Comparison of ENCODE assay signal across 16 mouse cellular contexts in genomic region chr8:12319755-12320455, GRCm38 (mm10). TPM values are rescaled to one million over a fixed set of nuclear protein-coding genes. Genes with fewer than 3 reads are reported as not detected.
A peak's percentile ranks its signal among the peaks of the same experiment; 100 is the strongest.
DNase-seq lines count a peak whose midpoint lies in the region; ATAC-seq and TF ChIP-seq lines count a peak whose summit lies in the region.
"Had no signal": no experiment of that assay in that cellular context is flagged by ENCODE, and none has a peak within 500 bp of the region (broad histone marks: within the 10 kb centered on the region; RNA-seq: fewer than 3 reads in every experiment).

No protein-coding gene starts in this region.

- H3K4me3 ChIP-seq in liver, postnatal 0 days (ENCODE audit: low read depth, low read length): no peak overlapping the region
- no peak overlapping the region for H3K4me3 ChIP-seq in forebrain, embryonic 15.5 days
- no peak overlapping the region for H3K4me3 ChIP-seq in neural tube, embryonic 15.5 days (replicated peaks)
- H3K4me3 ChIP-seq: embryonic facial prominence, embryonic 15.5 days had no signal

- TF ChIP-seq EP300 in liver, postnatal 0 days (IDR thresholded peaks at IDR 0.05; ENCODE audit: low read depth): no peak

- H3K27me3 ChIP-seq in liver, postnatal 0 days (ENCODE audit: insufficient read depth, low read length): peaks cover 8% of the 10 kb centered on the region; the same call in 1 of the 2 replicates
- H3K27me3 ChIP-seq in forebrain, embryonic 15.5 days: peaks cover 6% of the 10 kb centered on the region; the same call in 1 of the 2 replicates
- peaks cover 48% of the 10 kb centered on the region for H3K27me3 ChIP-seq in neural tube, embryonic 15.5 days (replicated peaks)

- no peak overlapping the region for H3K9ac ChIP-seq in liver, postnatal 0 days (replicated peaks)
- H3K9ac ChIP-seq in forebrain, embryonic 15.5 days (replicated peaks): no peak overlapping the region
- no peak overlapping the region for H3K9ac ChIP-seq in neural tube, embryonic 15.5 days (replicated peaks)
- H3K9ac ChIP-seq: embryonic facial prominence, embryonic 15.5 days; liver, embryonic 14.5 days had no signal

- TF ChIP-seq CTCF in liver, postnatal 0 days (IDR thresholded peaks at IDR 0.05; ENCODE audit: low read depth): no peak

- H3K27ac ChIP-seq in liver, postnatal 0 days (ENCODE audit: low read depth): no peak overlapping the region
- H3K27ac ChIP-seq in forebrain, embryonic 15.5 days (replicated peaks): peak overlapping the region; percentile 77
- H3K27ac ChIP-seq in neural tube, embryonic 15.5 days (replicated peaks): peak overlapping the region; percentile 60
- H3K27ac ChIP-seq: embryonic facial prominence, embryonic 15.5 days; liver, embryonic 14.5 days had no signal

- WGBS in liver, postnatal 0 days (ENCODE audit: insufficient replicate concordance): 74% methylated on average over 11 of the region's 11 CpGs
- 9% methylated on average over 11 of the region's 11 CpGs for WGBS in forebrain, embryonic 15.5 days
- 35% methylated on average over 11 of the region's 11 CpGs for WGBS in neural tube, embryonic 15.5 days

- H3K36me3 ChIP-seq in liver, postnatal 0 days (replicated peaks; ENCODE audit: insufficient read depth, low read length): no peaks in the 10 kb centered on the region
- H3K36me3 ChIP-seq in forebrain, embryonic 15.5 days: no peaks in the 10 kb centered on the region
- H3K36me3 ChIP-seq in neural tube, embryonic 15.5 days: no peaks in the 10 kb centered on the region
- H3K36me3 ChIP-seq: embryonic facial prominence, embryonic 15.5 days had no signal

- no peak overlapping the region for H3K4me2 ChIP-seq in liver, postnatal 0 days (ENCODE audit: low read depth, low read length)
- peak overlapping the region; percentile 19; the same call in 1 of the 2 replicates for H3K4me2 ChIP-seq in forebrain, embryonic 15.5 days (replicated peaks)
- H3K4me2 ChIP-seq in neural tube, embryonic 15.5 days: peak overlapping the region; percentile 15; the same call in 1 of the 2 replicates
- H3K4me2 ChIP-seq: embryonic facial prominence, embryonic 15.5 days had no signal

- H3K9me3 ChIP-seq in liver, postnatal 0 days (ENCODE audit: low read length): no peaks in the 10 kb centered on the region
- no peaks in the 10 kb centered on the region for H3K9me3 ChIP-seq in forebrain, embryonic 15.5 days
- H3K9me3 ChIP-seq in neural tube, embryonic 15.5 days (replicated peaks): no peaks in the 10 kb centered on the region
- H3K9me3 ChIP-seq: embryonic facial prominence, embryonic 15.5 days had no signal

- peak; percentile 9 for DNase-seq in liver
- no peak for DNase-seq in liver, postnatal 0 days
- peak; percentile 53 for DNase-seq in layer of hippocampus, adult 9-11 months
- no peak for DNase-seq in yolk sac, embryonic 10.5 days (ENCODE audit: low spot score)
- no peak for DNase-seq in ovary, postnatal 10 days (ENCODE audit: low spot score)
- DNase-seq: cerebellum, adult 18-20 months; gastrocnemius, postnatal 10 days; heart, postnatal 14 days; kidney, postnatal 10 days had no signal

- no peak for ATAC-seq in liver, postnatal 0 days
- ATAC-seq in forebrain, embryonic 15.5 days (replicated peaks): peak; percentile 82
- ATAC-seq in neural tube, embryonic 15.5 days (ENCODE audit: low FRiP score): peak; percentile 60; the same call in 1 of the 2 replicates
- ATAC-seq in erythroid progenitor cell, adult 5-6 weeks (replicated peaks; ENCODE audit: low FRiP score, poor library complexity, severe bottlenecking): no peak

- H3K4me1 ChIP-seq in liver, postnatal 0 days (ENCODE audit: insufficient read depth): no peaks in the 10 kb centered on the region
- H3K4me1 ChIP-seq in forebrain, embryonic 15.5 days: peaks cover 65% of the 10 kb centered on the region
- peaks cover 34% of the 10 kb centered on the region for H3K4me1 ChIP-seq in neural tube, embryonic 15.5 days

RNA-seq across cellular contexts. Expression of gene A230072I06Rik, which starts 41.3 kb away (rescaled TPM):
- polyA plus RNA-seq in liver, postnatal 0 days (2015; fragmentation: Nextera tagmentation; extraction: Ambion mirVana): not detected in 2 replicates
- 0.29 and 0.45 TPM in 2 replicates for polyA plus RNA-seq in forebrain, embryonic 15.5 days (2015; fragmentation: Nextera tagmentation; extraction: Ambion mirVana)
- polyA plus RNA-seq in neural tube, embryonic 15.5 days (2015; fragmentation: Nextera tagmentation; extraction: Ambion mirVana): not detected in 2 replicates
- total RNA-seq in erythroid progenitor cell, adult 5-6 weeks (2015; ENCODE audit: low replicate concordance): not detected in 2 replicates
- total RNA-seq in erythroid progenitor cell, adult 5-6 weeks (2017; ENCODE audit: low replicate concordance): not detected in 2 replicates
- total RNA-seq: adrenal gland, adult 18-20 months; gastrocnemius, postnatal 10 days; heart, postnatal 14 days; megakaryocyte-erythroid progenitor cell, adult 5-6 weeks had no signal
- polyA plus RNA-seq: embryonic facial prominence, embryonic 15.5 days; liver, embryonic 14.5 days had no signal

Comparison
In these comparisons a context has a peak if more than half of its experiments do, and no peak if none do; other contexts are left out.
1. DNase-seq: peak in liver (single experiment) and layer of hippocampus, adult 9-11 months (single experiment); none in liver, postnatal 0 days (single experiment), yolk sac, embryonic 10.5 days (single experiment) and ovary, postnatal 10 days (single experiment).
2. ATAC-seq: peak in forebrain, embryonic 15.5 days (single experiment) and neural tube, embryonic 15.5 days (single experiment); none in liver, postnatal 0 days (single experiment) and erythroid progenitor cell, adult 5-6 weeks (single experiment).